Mouse (Mus musculus): Measurements from ENCODE around the gene Ikzf2. TPM values are rescaled to one million over a fixed set of nuclear protein-coding genes. Genes with fewer than 3 reads are reported as not detected.

Ikzf2 gene
- total and polyA plus RNA-seq, 2 experiments from 2014 or later: 1.3 to 6.0 TPM

GRCm38 (mm10) chr1:69498862-69499306 lies 188.2 kb downstream of the Ikzf2 start:
- Histone ChIP-seq H3K27me3 (ENCODE audit: insufficient read depth, low read length) (no peaks in the 10 kb centered on the region), H3K4me3 (ENCODE audit: low read depth, low read length) (no peak overlapping the region), H3K4me2 (ENCODE audit: low read depth, low read length, poor library complexity, severe bottlenecking) (no peak overlapping the region), H3K4me1 (ENCODE audit: insufficient read depth, low read length) (no peaks in the 10 kb centered on the region), H3K27ac (ENCODE audit: low read depth, low read length) (no peak overlapping the region), H3K9me3 (ENCODE audit: low read length) (no peaks in the 10 kb centered on the region), H3K9ac (replicated peaks; ENCODE audit: low read length, poor library complexity, severe bottlenecking) (no peak overlapping the region), H3K36me3 (ENCODE audit: insufficient read depth, low read length) (no peaks in the 10 kb centered on the region)
- DNase-seq (ENCODE audit: low spot score): no peak
- no peak for ATAC-seq (ENCODE audit: low FRiP score)
- no peak for TF ChIP-seq CTCF (IDR thresholded peaks at IDR 0.05)
- 23% methylated on average over 7 of the region's 7 CpGs for WGBS

DNA sequence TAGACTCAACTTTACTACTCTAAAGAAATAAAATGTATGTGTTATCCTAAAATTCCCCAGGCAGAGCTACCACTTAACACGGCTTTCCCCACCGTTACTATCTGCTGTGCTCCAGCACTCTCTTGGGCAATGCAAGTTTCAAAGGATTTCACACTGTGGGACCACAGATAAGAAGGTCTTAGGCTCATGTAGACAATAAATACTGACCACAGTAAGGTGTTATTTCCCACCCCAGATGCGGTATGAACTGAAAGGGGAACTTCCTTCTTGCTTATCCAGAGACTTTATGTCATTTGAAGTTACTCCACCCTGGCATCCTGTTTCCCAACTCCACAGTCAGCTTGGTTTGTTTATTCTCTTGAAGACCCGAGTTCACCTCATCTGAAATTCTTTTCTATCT lies 191.0 kb downstream of the Ikzf2 start:
- TF ChIP-seq CTCF (IDR thresholded peaks at IDR 0.05): no peak
- Histone ChIP-seq H3K27ac (ENCODE audit: low read depth, low read length) (no peak overlapping the region), H3K9ac (replicated peaks; ENCODE audit: low read length, poor library complexity, severe bottlenecking) (no peak overlapping the region), H3K27me3 (ENCODE audit: insufficient read depth, low read length) (no peaks in the 10 kb centered on the region), H3K4me2 (ENCODE audit: low read depth, low read length, poor library complexity, severe bottlenecking) (no peak overlapping the region), H3K4me1 (ENCODE audit: insufficient read depth, low read length) (no peaks in the 10 kb centered on the region), H3K4me3 (ENCODE audit: low read depth, low read length) (no peak overlapping the region), H3K9me3 (ENCODE audit: low read length) (no peaks in the 10 kb centered on the region), H3K36me3 (ENCODE audit: insufficient read depth, low read length) (no peaks in the 10 kb centered on the region)
- DNase-seq (ENCODE audit: low spot score): no peak
- 74% methylated on average over 4 of the region's 4 CpGs for WGBS
- no peak for ATAC-seq (ENCODE audit: low FRiP score)

- DNase-seq (ENCODE audit: low spot score) (no peak), ATAC-seq (ENCODE audit: low FRiP score) (no peak)
- Histone ChIP-seq H3K27me3 (ENCODE audit: insufficient read depth, low read length) (no peaks in the 10 kb centered on the region), H3K36me3 (ENCODE audit: insufficient read depth, low read length) (no peaks in the 10 kb centered on the region), H3K4me2 (ENCODE audit: low read depth, low read length, poor library complexity, severe bottlenecking) (no peak overlapping the region), H3K4me3 (ENCODE audit: low read depth, low read length) (no peak overlapping the region), H3K9ac (replicated peaks; ENCODE audit: low read length, poor library complexity, severe bottlenecking) (no peak overlapping the region), H3K9me3 (ENCODE audit: low read length) (no peaks in the 10 kb centered on the region), H3K27ac (ENCODE audit: low read depth, low read length) (no peak overlapping the region), H3K4me1 (ENCODE audit: insufficient read depth, low read length) (no peaks in the 10 kb centered on the region)
- WGBS: 85% methylated on average over 11 of the region's 11 CpGs
- TF ChIP-seq CTCF (IDR thresholded peaks at IDR 0.05): no peak
Measured at GRCm38 (mm10) chr1:69493309-69494047, 193.6 kb downstream of the Ikzf2 start.

DNA sequence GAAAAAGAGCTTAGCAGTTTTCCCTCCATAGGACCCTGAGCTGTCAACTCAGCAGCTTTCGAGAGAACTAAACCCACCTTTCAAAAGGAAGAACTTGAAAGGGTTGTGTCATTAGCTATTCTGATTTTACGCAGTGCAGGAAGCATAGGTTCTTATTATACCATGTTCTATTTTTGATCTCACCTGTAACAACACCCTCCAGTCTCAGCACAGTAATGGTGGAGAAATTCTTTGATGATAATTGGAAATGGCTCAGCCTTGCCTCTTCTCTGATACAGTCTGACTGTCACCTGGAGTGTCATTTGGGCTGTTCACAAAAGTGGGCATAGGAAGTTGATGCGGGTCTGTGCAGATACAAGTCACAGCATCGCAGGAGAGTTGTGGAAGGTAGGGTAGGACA lies 195.0 kb downstream of the Ikzf2 start:
- Histone ChIP-seq H3K27ac (ENCODE audit: low read depth, low read length) (0 out of 2 replicates have a peak overlapping the region, but pooled peaks have one; percentile 32), H3K9ac (replicated peaks; ENCODE audit: low read length, poor library complexity, severe bottlenecking) (no peak overlapping the region), H3K27me3 (ENCODE audit: insufficient read depth, low read length) (no peaks in the 10 kb centered on the region), H3K9me3 (ENCODE audit: low read length) (no peaks in the 10 kb centered on the region), H3K4me2 (ENCODE audit: low read depth, low read length, poor library complexity, severe bottlenecking) (no peak overlapping the region), H3K4me3 (ENCODE audit: low read depth, low read length) (no peak overlapping the region), H3K4me1 (ENCODE audit: insufficient read depth, low read length) (no peaks in the 10 kb centered on the region), H3K36me3 (ENCODE audit: insufficient read depth, low read length) (no peaks in the 10 kb centered on the region)
- peak; percentile 58; the same call in 1 of the 2 replicates for ATAC-seq (ENCODE audit: low FRiP score)
- no peak for TF ChIP-seq CTCF (IDR thresholded peaks at IDR 0.05)
- DNase-seq (ENCODE audit: low spot score): no peak
- WGBS: 65% methylated on average over 4 of the region's 4 CpGs

- H3K27me3 ChIP-seq (ENCODE audit: insufficient read depth, low read length): no peaks in the 10 kb centered on the region
- DNase-seq (ENCODE audit: low spot score) (no peak), ATAC-seq (ENCODE audit: low FRiP score) (no peak)
- H3K4me3 ChIP-seq (ENCODE audit: low read depth, low read length): no peak overlapping the region
- H3K36me3 ChIP-seq (ENCODE audit: insufficient read depth, low read length): no peaks in the 10 kb centered on the region
- H3K27ac ChIP-seq (ENCODE audit: low read depth, low read length): no peak overlapping the region
- no peak overlapping the region for H3K9ac ChIP-seq (replicated peaks; ENCODE audit: low read length, poor library complexity, severe bottlenecking)
- H3K9me3 ChIP-seq (ENCODE audit: low read length): no peaks in the 10 kb centered on the region
- no peak overlapping the region for H3K4me2 ChIP-seq (ENCODE audit: low read depth, low read length, poor library complexity, severe bottlenecking)
- H3K4me1 ChIP-seq (ENCODE audit: insufficient read depth, low read length): no peaks in the 10 kb centered on the region
- TF ChIP-seq CTCF (IDR thresholded peaks at IDR 0.05): no peak
- 27% methylated on average over 7 of the region's 7 CpGs for WGBS
Measured at GRCm38 (mm10) chr1:69489026-69489425, 198.0 kb downstream of the Ikzf2 start.

DNA sequence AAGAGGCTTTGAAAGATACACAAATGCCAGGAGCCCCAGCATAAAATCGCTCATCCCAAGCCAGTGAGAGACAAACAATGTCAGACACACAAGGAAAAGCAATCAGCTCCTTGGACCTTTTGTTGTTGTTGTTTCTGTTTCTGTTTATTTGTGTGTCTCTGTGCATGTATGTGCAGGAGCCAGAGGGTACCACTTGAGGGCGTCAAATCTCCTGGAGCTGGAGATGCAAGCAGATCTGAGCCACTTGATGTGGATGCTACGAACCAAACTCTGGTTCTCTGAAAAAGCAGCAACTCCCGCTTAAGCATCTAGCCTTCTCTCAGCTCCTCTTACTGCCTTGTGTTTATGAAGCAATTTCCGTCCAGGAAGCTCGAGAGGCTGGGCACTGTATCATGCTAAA lies 198.4 kb downstream of the Ikzf2 start:
- Histone ChIP-seq H3K27me3 (ENCODE audit: insufficient read depth, low read length) (no peaks in the 10 kb centered on the region), H3K36me3 (ENCODE audit: insufficient read depth, low read length) (no peaks in the 10 kb centered on the region), H3K9me3 (ENCODE audit: low read length) (no peaks in the 10 kb centered on the region), H3K4me1 (ENCODE audit: insufficient read depth, low read length) (no peaks in the 10 kb centered on the region), H3K4me2 (ENCODE audit: low read depth, low read length, poor library complexity, severe bottlenecking) (no peak overlapping the region), H3K27ac (ENCODE audit: low read depth, low read length) (no peak overlapping the region), H3K4me3 (ENCODE audit: low read depth, low read length) (no peak overlapping the region), H3K9ac (replicated peaks; ENCODE audit: low read length, poor library complexity, severe bottlenecking) (no peak overlapping the region)
- WGBS: 59% methylated on average over 6 of the region's 6 CpGs
- no peak for ATAC-seq (ENCODE audit: low FRiP score)
- TF ChIP-seq CTCF (IDR thresholded peaks at IDR 0.05): no peak
- DNase-seq (ENCODE audit: low spot score): no peak

Other genes with a start within 250 kb of the Ikzf2 start
- 1.5 and 4.0 TPM in 2 replicates for gene Spag16, start 139.7 kb upstream of the Ikzf2 start, total RNA-seq (2014; rRNA removed)
- gene Spag16, start 139.7 kb upstream of the Ikzf2 start, polyA plus RNA-seq (2015; fragmentation: Nextera tagmentation; extraction: Ambion mirVana): 2.2 and 3.2 TPM in 2 replicates

Measured in midbrain, postnatal 0 days (tissue).